Comparison of ENCODE assay signal across 8 mouse cellular contexts in genomic region chr7:80057781-80058180, GRCm38 (mm10). TPM values are rescaled to one million over a fixed set of nuclear protein-coding genes. Genes with fewer than 3 reads are reported as not detected.
A peak's percentile ranks its signal among the peaks of the same experiment; 100 is the strongest.
DNase-seq lines count a peak whose midpoint lies in the region; ATAC-seq lines count a peak whose summit lies in the region.

No protein-coding gene starts in this region.

- H3K27ac ChIP-seq in heart, embryonic 12.5 days (ENCODE audit: poor library complexity, severe bottlenecking), result peak overlapping the region; percentile 89
- peak overlapping the region; percentile 94 for H3K27ac ChIP-seq in intestine, embryonic 16.5 days (ENCODE audit: low read length)
- H3K27ac ChIP-seq in midbrain, embryonic 16.5 days (ENCODE audit: low read length), result peak overlapping the region; percentile 58

- no peak for ATAC-seq in heart, embryonic 12.5 days (ENCODE audit: insufficient number of reproducible peaks, low FRiP score)
- peak; percentile 16; the same call in 1 of the 2 replicates for ATAC-seq in intestine, embryonic 16.5 days
- no peak for ATAC-seq in midbrain, embryonic 16.5 days

- H3K4me1 ChIP-seq in heart, embryonic 12.5 days (replicated peaks), result peaks cover 82% of the 10 kb centered on the region
- H3K4me1 ChIP-seq in intestine, embryonic 16.5 days (ENCODE audit: control insufficient read depth, insufficient read depth, low read length), result peaks cover 64% of the 10 kb centered on the region
- peaks cover 19% of the 10 kb centered on the region for H3K4me1 ChIP-seq in midbrain, embryonic 16.5 days (ENCODE audit: control insufficient read depth, insufficient read depth, low read length)

- H3K4me3 ChIP-seq in heart, embryonic 12.5 days, result no peak overlapping the region
- no peak overlapping the region for H3K4me3 ChIP-seq in intestine, embryonic 16.5 days (ENCODE audit: low read length)
- no peak overlapping the region for H3K4me3 ChIP-seq in midbrain, embryonic 16.5 days (ENCODE audit: low read depth, low read length)

- H3K36me3 ChIP-seq in heart, embryonic 12.5 days, result 0 out of 2 replicates have a peak, but pooled peaks cover 6% of the 10 kb centered on the region
- no peaks in the 10 kb centered on the region for H3K36me3 ChIP-seq in intestine, embryonic 16.5 days (ENCODE audit: control insufficient read depth, insufficient read depth, low read length)
- no peaks in the 10 kb centered on the region for H3K36me3 ChIP-seq in midbrain, embryonic 16.5 days (ENCODE audit: control insufficient read depth, insufficient read depth, low read length)

- peak overlapping the region; percentile 39; the same call in 1 of the 2 replicates for H3K9ac ChIP-seq in heart, embryonic 12.5 days
- H3K9ac ChIP-seq in intestine, embryonic 16.5 days (ENCODE audit: low read depth, low read length), result peak overlapping the region; percentile 50
- peak overlapping the region; percentile 47; the same call in 1 of the 2 replicates for H3K9ac ChIP-seq in midbrain, embryonic 16.5 days (ENCODE audit: low read depth, low read length)

- 45% methylated on average over 14 of the region's 14 CpGs for WGBS in heart, embryonic 12.5 days
- 50% methylated on average over 14 of the region's 14 CpGs for WGBS in intestine, embryonic 16.5 days
- 24% methylated on average over 14 of the region's 14 CpGs for WGBS in midbrain, embryonic 16.5 days

- H3K4me2 ChIP-seq in heart, embryonic 12.5 days, result peak overlapping the region; percentile 30; the same call in 1 of the 2 replicates
- peak overlapping the region; percentile 11 for H3K4me2 ChIP-seq in intestine, embryonic 16.5 days (ENCODE audit: low read depth, low read length)
- H3K4me2 ChIP-seq in midbrain, embryonic 16.5 days (ENCODE audit: low read length), result no peak overlapping the region

- no peaks in the 10 kb centered on the region for H3K9me3 ChIP-seq in heart, embryonic 12.5 days (replicated peaks)
- no peaks in the 10 kb centered on the region for H3K9me3 ChIP-seq in intestine, embryonic 16.5 days (ENCODE audit: control insufficient read depth, low read length)
- no peaks in the 10 kb centered on the region for H3K9me3 ChIP-seq in midbrain, embryonic 16.5 days (replicated peaks; ENCODE audit: control insufficient read depth, low read length, poor library complexity, severe bottlenecking)

- no peaks in the 10 kb centered on the region for H3K27me3 ChIP-seq in heart, embryonic 12.5 days (replicated peaks)
- H3K27me3 ChIP-seq in intestine, embryonic 16.5 days (replicated peaks; ENCODE audit: control insufficient read depth, insufficient read depth, low read length), result no peaks in the 10 kb centered on the region
- no peaks in the 10 kb centered on the region for H3K27me3 ChIP-seq in midbrain, embryonic 16.5 days (ENCODE audit: control insufficient read depth, insufficient read depth, low read depth, low read length)

- DNase-seq in heart, adult 18-20 months, result no peak
- peak; percentile 63 for DNase-seq in embryo, embryonic 11 days
- no peak for DNase-seq in adrenal gland, adult 2 months
- no peak for DNase-seq in layer of hippocampus, adult 11-12 months (ENCODE audit: low spot score)
- no peak for DNase-seq in urinary bladder, postnatal 36 days (ENCODE audit: low spot score in 2 of 2)

RNA-seq across cellular contexts. Expression of gene Zfp710, which starts 33.2 kb away (rescaled TPM):
- polyA plus RNA-seq in heart, embryonic 12.5 days (2016; fragmentation: Nextera tagmentation; extraction: Ambion mirVana), result 13.5 and 13.7 TPM in 2 replicates
- total RNA-seq in heart, adult 18-20 months (2021), result 10 to 100 TPM; 21.6 to 22.4 TPM
- polyA plus RNA-seq in intestine, embryonic 16.5 days (2015; fragmentation: Nextera tagmentation; extraction: Ambion mirVana), result 12.2 and 12.4 TPM in 2 replicates
- 15.0 and 15.8 TPM in 2 replicates for polyA plus RNA-seq in midbrain, embryonic 16.5 days (2015; fragmentation: Nextera tagmentation; extraction: Ambion mirVana)
- 10 to 100 TPM; 14.0 to 25.5 TPM for total RNA-seq in adrenal gland, adult 2 months (2021)
- polyA plus RNA-seq in adrenal gland, adult 2 months (2012; rRNA removed), result 24.1 and 24.8 TPM in 2 replicates

RNA-seq across cellular contexts. Expression of gene Idh2, which starts 57.4 kb away (rescaled TPM):
- polyA plus RNA-seq in heart, embryonic 12.5 days (2016; fragmentation: Nextera tagmentation; extraction: Ambion mirVana), result 1,569 and 1,607 TPM in 2 replicates
- 1,000 to 10,000 TPM; 2,187 to 2,245 TPM for total RNA-seq in heart, adult 18-20 months (2021)
- 540 and 585 TPM in 2 replicates for polyA plus RNA-seq in intestine, embryonic 16.5 days (2015; fragmentation: Nextera tagmentation; extraction: Ambion mirVana)
- 210 and 224 TPM in 2 replicates for polyA plus RNA-seq in midbrain, embryonic 16.5 days (2015; fragmentation: Nextera tagmentation; extraction: Ambion mirVana)
- 100 to 1,000 TPM in 1 of 2 experiments, 10 to 100 TPM in 1; 96.2 to 200 TPM for total RNA-seq in adrenal gland, adult 2 months (2021)
- 147 and 150 TPM in 2 replicates for polyA plus RNA-seq in adrenal gland, adult 2 months (2012; rRNA removed)
